Mouse (Mus musculus) urinary bladder, postnatal 10 days (tissue): ENCODE results near the gene Hydin.
"Not testable (repeated sequence)": the region's sequence is repeated elsewhere in the genome, so short reads cannot be mapped to it uniquely, and the experiment has no call there.

Experiments
- DNase-seq: peaks from one replicate; pipeline ENCODE4 v3.0.0; 2022; ENCODE audit warnings: low spot score

Hydin gene

DNA sequence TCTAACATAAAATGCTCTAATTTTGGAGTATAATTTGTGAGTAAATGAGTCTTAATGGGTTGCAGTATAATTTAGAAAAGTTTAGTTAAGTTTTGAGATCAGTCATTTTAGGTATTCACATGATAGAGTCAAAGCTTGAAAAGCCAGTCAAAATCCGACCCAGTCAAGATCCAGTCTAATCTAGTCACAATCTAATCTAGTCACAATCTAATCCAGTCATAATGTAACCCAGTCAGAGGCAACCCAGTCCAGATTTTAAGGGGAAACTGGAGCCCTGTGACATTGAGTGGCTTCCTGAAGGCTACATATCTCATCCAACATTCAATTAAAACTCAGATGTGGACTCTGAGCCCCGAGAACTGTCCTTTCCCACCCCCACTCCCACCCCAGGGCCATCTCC, 72.7 kb downstream of the Hydin start:
- DNase-seq = no peak

DNA sequence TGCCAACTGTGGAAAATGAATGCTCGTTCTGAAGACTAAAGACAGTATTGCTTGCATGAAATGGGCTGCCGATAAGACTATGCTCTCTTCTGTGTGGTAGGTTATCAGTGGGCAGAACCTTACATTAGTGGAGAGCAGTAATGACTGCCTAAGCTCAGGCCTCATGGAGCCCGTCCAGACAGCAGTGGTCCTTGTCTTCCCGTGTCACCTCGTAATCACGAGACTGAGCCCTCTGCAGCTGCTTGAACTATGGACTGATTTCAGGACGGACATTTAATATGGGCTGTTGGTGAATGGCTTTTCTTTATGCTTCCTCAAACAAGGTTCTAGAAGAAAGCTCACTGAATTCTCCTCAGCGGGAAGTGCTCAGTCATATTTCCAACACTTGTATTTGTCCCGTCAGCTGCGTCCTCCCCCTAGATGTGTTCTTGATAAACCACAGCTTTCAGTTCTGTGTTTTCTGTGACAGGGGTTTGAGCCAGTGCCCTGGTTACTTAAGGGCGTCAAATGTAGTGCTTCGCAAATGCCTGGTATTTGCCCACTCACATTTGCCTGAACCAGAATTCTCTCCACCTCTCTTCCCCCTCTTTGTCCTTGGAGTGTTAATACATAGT, 73.4 kb downstream of the Hydin start:
- no peak for DNase-seq

DNA sequence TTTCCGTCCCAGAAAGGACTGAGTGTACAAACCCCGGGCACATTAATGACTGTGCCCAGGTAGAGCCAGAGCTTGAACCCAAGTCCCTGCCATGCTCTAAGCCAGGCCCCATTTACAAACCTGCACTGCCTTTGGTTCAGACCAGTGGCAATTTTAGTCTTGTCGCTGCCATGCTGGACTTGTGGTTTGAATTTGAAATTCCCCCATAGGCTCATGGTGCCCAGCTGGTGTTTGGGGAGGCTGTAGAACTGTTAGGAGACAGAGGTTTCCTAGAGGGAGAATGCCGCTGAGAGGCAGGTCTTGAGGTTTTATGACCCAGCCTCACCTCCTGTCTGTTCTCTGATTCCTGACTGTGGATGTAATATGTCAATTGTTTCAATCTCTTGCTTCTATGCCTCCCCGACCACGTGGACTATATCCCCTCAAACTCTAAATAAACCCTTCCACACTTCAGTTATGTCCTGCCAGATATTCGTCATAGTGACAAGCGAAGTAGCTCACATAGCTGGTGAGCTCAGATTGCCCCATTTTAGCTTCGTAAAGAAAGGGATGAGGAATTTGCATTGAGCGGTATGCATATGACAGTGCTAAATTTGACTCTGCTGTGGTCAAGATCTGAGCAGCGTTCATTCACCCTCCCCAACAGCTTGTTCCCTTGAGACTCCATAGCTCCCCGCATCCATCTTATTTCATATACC, 79.1 kb downstream of the Hydin start:
- DNase-seq = no peak

DNA sequence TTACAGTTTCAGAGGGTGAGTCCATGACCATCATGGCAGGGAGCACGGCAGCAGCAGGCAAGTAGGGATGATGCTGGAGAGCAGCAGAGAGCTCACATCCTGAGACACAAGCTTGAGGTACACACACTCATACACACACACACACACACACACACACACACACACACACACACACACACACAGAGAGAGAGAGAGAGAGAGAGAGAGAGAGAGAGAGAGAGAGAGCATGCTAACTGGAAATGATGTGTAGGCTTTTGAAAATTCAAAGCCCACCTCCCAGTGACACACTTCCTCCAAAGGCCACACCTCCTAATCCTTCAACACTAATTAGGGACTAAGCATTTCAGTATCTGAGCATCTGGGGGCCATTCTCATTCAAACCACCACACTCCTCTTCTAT, 80.1 kb downstream of the Hydin start:
- DNase-seq = no peak

DNA sequence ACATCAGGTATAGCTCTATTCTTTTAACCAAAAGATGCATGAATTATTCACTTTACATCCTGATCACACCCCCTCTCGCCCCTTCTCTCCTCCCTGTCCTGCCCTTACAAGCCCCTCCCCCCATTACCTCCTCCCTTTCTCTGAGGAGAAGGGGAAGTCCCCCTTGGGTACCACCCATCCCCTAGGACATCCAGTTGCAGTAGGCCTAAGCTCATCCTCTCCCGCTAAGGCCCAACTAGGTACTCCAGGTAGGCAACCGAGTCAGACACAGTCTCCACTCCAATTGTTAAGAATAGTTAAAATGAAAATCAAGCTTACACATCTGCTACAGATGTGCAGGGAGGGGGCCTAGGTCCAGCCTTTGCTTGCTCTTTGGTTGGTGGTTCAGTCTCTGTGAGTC, 83.9 kb downstream of the Hydin start:
- DNase-seq = no peak

DNA sequence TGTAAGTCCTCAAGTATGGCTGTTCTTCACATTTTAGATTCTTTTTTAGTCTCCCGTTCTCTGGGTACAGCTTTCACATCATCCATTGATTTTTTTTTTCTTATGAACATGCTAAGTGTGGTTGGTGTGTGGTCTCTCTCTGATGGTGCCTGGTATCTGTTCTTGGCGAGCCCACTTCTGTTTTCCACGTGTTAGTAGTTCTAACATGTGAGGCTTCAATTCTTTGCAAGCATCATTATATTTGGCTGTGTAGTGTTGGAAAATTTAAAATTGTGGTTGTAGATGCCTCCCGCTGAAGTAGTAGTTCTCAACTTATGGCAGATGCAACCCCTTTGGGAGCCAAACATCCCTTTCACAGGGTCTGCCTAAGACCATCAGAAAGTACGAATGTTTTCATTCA, 85.1 kb downstream of the Hydin start:
- DNase-seq = no peak

DNA sequence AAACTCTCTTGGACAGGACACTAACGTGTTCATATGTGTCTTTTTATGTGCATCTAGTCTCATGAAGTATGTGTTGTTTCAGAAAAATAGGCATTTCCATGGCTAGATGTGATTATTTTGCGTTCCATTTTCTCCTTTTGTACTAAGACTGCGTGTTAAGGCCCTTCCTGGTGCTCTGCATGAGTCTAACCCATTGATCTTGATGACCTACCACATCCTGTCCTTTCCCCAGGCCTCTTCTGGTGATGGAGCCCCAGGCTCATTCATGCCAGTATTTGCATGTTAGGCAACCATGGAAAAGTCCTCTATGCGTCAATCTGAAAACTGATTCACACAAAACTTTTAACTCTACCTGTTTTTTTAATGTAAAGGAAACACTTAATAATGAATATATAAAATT, 96.2 kb downstream of the Hydin start:
- DNase-seq = no peak

DNA sequence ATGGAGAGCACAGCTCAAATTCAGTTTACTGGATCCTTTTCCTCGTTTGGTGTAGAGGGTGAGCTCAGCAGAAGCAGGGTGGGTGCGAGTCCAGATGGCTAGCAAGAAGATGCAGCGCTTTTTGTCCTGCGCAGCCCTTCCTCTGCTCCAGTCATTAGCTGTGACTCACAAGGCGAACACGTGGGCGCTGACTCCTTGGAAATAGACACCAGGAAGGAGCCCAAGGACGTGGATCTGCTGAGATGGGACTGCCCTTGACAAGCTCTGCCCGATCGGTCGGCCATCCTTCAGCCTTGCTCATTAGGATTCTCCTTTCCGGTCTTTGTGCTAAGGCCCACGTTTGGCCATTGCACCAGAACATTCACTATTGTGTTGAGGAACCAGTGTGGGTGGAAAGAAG, 106.1 kb downstream of the Hydin start:
- no peak for DNase-seq

DNA sequence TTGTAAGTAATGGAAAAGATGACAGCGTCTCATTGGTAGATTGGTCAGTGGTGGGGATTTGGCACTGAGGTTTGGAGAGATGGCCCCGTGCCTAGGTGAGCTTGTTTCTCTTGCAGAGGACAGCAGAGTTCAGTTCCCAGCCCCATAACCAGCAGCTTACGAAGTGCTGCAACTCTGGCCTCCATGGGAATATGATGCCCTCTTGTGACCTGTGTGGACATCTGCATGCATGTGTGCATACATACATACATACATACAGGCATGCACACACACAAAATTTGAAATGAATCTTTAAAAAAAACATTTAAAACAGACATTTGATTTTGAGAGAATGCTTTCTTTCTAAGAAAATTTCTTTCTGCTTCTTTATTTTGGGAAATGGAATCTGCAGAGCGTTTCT, 106.9 kb downstream of the Hydin start:
- no peak for DNase-seq

DNA sequence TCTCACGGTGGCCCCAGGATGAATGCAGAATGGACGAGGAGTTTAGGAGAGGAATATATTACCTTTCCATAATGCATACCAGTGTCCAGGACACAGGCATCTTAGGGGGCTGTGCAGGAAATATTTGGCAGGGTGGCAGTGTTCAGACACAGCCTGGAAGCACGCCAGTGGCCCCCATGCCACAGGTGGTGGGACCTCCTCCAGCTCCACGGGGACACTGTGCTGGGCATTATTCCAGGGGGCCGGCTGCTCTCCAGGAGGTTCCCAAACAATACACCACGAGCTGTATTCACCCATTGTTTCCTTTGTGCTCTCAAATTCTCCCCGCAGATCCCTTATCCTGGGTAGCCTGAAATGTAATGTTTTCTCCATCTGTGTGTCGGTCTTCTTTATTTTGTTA, 116.0 kb downstream of the Hydin start:
- no peak for DNase-seq

DNA sequence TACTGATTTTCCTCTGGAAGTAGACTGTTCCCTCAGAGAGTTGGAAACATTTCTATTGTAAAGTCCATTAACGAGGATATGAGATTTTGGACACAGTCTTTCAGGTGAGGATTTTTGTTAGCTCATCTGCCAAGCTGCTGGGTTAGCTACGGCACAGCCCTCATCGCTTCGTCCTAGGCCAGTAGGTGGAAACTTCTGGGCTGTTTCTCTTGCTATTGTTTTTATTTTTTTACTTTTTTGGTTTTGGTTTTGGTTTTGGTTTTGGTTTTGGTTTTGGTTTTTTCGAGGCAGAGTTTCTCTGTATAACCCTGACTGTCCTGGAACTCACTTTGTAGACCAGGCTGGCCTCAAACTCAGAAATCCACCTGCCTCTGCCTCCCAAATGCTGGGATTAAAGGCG, 117.9 kb downstream of the Hydin start:
- DNase-seq = not testable (repeated sequence)

DNA sequence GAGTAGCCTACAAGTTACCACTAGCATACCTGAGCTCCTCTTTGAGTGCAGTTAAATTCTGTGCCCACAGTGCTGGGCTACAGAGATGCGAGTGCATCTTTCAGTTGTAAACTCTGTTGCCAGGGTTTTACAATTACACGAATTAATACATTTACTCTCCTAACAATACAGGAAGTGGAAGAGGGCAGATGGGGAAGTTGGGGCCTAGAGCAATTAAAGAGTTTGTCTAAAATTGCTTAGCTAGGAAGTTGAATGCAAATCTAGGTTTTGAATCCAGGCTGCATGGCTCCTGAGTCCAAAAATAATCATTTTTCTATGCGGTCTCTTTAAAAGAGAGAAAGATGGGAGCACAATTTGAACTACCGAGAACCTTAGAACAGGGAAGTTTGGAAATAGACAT, 128.9 kb downstream of the Hydin start:
- no peak for DNase-seq

DNA sequence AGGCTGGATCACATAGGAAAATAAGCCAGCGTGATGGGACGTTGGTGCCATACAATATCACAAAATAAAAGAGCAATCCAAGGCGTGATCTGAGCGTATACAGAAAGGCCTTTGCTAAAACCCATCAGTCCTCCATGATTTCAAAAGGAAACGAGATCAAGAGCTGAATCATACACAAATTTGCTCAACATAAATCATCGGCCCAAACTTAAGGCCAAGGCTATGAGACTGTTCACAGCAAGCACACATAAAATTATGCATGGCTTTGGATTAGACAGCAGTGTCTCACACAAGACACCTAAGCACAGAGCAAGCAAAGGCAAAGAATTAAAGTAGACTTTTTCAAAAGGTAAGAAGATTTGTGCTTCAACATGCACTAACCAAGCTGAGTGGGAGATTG, 133.8 kb downstream of the Hydin start:
- no peak for DNase-seq

DNA sequence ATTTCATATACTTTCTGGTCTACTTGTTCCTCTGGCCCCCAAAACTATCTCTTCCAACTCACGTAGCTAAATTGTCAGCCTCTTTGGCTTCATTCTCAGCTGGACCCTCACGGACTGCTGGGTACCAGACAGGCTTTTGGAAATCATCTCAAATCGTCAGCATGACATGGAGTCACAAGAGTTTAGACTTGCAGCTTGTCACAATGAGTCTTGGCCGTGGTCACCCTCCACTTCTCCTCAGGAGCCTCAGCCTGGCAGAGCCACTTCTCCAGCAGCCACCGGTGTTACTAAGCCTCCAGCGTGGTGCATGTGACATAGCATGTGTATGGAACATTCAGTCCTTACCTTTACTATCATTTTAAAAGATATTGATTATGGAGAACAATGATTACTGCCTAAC, 135.5 kb downstream of the Hydin start:
- DNase-seq = no peak

DNA sequence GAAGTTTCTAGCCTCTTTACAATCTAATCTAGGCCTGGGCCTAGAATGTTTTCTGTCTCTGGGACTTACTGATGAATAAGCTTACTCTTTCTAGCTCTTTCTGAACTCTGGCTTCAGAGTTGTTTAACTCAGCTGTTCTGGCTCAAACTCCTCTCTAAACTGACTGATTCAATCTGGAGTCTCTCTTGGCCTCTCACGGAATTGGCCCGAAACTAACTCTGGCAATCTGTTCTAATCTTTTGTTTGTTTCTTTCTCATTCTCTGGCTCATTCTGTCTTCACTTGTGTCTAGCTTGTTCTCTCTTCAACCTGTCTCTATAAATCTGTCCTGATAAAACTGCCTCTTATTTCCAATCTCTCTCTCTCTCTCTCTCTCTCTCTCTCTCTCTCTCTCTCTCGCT, 137.7 kb downstream of the Hydin start:
- DNase-seq = no peak

DNA sequence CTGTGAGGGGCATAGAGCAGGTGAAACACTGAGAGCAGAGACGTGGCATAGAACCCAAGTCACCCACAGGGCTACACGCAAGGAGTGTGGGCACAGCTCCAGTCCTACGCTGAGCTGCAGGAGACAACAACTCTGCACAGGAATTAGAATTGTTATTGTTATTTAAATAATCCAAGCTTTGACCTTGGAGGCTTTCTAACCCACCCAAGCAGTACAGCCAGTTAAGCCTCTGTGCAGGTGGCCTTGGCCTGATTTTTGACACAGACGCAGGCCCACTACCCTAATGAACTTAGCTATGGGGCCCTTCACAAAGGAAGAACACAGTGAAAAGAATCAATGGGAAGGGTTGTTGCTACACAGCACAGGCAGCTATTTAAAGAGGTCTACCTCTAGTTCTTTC, 148.3 kb downstream of the Hydin start:
- no peak for DNase-seq

DNA sequence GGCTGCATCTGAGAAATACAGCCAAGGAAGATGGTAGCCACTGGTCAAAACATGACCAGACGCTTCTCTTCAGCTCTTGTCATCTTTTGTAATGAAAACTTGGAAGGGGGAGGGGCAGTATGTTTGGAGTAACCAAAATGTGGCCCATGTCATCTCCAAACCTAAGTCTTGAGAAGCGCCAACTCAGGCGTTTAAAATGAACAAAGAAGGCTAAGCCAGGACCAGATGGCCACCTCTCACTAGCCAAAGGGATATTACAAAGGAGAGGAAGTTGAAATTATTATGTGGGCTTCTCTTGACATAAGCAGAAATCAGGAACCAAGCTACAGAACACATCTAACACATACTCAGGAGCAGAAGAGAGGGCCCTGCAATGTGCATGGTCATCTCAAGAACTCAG, 150.2 kb downstream of the Hydin start:
- DNase-seq = no peak

DNA sequence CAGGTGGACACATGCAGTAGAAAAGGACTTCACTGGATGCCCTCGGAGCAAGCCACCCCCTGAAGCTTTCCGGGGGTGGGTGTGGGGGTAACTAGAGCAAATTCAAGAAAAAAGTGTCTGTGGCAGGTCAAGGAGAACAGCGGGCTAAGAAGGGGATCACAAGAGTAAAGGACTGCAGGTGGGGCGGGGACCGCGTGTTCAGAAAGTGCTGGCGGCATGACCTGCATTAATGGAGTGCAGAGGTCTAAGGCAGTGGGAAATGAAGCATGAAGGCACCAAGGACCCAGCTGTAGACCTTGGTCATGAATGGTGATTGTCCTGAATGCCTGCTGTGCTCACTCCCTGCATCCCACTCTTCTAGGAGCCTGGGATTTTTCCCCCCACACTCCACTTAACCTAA, 151.0 kb downstream of the Hydin start:
- no peak for DNase-seq

DNA sequence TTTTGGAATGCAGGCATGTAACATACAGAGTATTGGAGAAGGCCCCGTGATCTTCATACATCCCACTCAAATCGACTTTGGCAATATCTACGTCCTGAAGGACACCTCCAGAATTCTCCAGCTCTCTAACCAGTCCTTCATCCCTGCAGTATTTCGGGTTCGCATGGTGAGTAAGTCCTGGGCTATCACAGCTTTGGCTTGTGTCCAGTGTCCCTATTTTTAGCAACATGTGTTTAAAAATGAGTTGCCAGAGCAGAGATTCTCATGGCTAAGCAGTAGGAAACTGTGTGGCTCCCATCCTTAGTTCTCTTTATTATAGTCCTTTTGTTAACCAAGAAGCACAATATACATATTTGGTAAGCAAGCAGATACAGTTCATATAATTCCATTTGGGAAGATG, 152.9 kb downstream of the Hydin start:
- no peak for DNase-seq

DNA sequence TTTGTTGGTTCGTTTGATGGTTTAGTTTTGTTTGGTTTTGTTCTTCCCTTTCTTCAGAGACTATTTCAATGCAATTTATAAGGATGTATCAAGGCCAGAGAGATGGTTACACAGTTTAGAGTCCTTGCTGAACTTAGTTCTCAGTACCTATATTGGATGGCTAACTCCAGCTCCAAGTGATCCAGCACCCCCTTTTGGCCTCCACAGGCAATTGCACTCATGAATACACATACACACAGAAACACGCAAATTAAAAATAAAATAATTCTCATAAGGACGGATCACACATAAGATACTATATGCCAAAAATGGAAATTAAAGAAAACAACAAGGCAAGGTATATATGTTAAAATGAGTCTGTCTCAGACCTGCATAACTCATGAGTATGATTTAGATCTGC, 153.4 kb downstream of the Hydin start:
- no peak for DNase-seq

DNA sequence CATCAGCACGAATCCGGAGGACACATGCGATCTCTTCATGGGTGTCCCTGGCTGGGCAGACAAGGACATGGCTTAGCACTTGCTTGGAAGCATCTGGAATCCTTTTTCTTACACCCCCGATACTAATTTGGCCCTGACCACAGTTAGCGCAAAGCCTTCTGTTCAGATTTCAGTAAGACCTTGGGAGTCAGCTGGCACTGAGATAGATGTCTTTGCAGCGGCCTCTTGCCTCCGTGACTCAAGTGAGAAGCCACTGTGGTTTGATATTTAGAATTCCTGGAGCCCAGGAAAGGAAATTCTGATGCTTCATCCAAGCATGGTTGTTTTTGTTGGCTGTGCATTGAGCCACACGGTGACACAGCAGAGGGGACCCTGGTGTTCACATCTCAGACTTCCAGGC, 157.4 kb downstream of the Hydin start:
- no peak for DNase-seq

DNA sequence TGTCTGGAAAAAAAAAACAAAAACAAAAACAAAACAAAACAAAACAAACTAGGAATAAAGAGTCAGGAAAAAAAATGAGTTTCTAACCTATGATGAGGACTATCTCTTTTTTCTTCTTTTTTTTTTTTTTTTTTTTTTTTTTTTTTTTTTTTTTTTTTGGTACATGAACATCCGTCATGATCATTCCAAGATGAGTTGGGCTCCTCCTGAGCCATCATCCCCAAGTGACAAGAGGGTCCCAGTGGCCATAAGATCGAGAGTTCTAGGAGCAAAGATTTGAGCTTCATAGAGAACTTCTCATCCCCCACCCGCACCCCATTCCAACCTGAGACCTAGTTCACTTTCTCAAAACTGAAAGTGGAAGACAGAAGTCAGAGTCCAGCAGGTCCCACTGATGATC, 164.6 kb downstream of the Hydin start:
- DNase-seq = no peak

DNA sequence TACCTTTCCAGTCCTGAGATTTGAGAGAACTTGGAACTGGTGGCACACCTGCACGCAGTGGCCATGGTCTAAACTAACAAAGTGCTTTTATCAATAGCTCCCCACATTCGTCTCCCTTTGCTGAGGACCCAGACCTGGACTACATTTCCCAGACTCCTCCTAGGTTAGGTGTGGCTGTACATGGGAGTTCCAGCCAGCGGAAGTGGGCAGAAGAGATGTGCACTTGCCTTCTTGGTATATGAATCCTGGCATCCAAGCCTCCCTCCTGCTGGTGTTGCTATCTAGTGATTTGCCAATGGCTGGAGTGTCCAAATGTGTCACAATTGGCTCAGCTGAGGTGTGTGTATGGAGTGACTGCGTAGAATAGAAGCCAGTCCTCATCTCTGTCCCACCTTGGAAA, 173.8 kb downstream of the Hydin start:
- no peak for DNase-seq

DNA sequence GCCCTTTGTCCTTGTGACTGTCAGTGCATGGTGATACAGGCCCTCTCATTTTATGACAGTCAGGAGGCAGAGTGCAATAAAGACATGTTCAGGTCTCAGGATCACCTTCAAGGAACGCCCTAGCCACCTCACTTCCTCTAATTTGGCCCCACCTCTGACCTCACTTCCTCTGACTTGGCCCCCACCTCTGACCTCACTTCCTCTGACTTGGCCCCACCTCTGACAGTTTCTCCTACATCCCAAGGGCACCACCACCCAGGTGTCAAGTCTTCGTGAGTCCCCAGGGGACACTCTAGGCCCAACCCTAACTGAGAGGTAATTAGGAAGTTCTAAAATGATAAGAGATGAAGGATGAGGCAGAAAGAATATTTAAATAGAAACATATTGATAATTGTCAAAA, 177.5 kb downstream of the Hydin start:
- DNase-seq = no peak
